Mouse (Mus musculus): ENCODE measurements around the gene Cops6.

Gene Cops6

DNA sequence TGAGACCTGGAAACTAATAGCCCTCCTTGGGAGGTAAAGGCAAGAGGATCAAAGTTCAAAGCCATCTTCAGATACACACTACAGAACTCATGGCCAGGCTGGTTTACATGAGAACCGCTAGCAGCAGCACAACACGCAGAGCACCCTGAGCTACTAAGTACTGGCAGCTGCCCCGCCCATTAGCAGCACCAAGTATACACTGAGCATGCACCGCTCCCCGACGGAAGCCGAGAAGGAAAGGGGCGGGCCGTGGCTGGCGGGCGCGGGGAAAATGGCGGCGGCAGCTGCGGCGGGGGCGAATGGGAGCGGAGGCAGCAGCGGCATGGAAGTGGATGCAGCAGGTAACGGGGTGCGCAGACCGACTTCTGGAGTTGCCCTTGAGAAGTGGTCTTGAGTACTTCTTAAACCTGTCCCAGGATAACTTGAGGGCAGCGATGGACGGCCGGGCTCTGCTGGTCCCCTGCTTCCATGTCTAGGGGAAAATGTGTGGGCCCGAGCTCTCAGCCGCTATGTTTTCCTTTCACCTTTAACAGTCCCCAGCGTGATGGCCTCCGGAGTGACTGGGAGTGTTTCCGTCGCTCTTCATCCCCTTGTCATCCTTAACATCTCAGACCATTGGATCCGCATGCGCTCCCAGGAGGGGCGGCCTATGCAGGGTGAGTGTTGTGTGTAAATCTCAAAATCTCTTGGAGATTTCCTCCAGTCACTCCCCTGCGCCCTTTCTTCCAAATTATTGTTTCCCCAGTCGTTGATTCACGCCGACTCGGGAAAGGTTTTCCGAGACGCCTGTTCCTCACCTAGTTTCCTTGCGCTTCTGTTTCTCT is at the start of gene Cops6:
TSS of gene Cops6 (plus strand) at position 230 of the 824 bp plus-strand sequence.
- peak; percentile 97 for DNase-seq (ENCODE audit: low spot score in 2 of 2)

DNA sequence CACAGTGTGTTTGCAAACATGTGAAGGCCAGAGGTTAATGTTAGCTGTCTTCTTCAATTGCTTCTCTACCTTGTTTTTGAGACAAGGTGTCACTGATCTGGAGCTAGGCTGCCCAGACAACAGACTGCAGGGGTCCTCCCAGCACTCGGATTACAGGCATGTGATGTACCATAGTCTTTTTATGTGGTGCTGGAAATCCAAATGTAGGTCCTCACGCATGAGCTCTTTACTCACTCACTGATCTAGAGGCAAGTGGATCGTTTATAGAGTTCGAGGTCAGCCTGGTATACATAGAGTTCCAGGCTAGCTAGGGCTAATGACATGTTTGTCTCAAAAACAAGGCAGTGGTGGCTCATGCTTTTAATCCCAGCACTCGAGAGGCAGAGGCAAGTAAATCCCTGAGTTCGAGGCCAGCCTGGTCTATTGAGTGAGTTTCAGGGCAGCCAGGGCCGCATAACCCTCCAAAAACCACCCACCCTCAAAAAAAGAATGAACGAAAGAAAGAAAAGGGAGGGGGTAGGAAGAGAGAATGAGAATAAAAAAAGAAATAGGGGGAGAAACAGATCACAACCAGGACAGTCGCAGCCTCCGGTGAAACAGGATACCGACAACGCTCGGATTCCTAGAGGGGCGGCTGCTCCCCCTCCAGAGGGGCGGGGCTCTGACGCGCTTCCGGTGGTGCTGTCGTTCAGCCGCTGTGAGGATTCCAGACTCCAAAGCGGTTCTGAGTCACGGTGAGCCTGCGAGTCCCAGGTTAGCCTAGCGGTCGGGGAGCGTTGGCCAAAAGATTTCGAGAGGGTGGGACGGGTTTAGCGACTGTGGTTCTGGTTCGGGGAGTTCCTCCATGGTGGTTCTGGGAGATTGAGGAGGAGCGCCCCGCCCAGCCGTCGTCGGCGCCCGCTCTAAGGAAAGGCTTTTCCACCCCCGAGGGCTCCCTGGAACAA is 44.3 kb upstream of the Cops6 start, which contains the start of gene Zscan21:
TSS of gene Zscan21 (plus strand) at position 649 of the 944 bp plus-strand sequence.
- DNase-seq (ENCODE audit: low spot score in 2 of 2) = peak; percentile 92 to 93

DNA sequence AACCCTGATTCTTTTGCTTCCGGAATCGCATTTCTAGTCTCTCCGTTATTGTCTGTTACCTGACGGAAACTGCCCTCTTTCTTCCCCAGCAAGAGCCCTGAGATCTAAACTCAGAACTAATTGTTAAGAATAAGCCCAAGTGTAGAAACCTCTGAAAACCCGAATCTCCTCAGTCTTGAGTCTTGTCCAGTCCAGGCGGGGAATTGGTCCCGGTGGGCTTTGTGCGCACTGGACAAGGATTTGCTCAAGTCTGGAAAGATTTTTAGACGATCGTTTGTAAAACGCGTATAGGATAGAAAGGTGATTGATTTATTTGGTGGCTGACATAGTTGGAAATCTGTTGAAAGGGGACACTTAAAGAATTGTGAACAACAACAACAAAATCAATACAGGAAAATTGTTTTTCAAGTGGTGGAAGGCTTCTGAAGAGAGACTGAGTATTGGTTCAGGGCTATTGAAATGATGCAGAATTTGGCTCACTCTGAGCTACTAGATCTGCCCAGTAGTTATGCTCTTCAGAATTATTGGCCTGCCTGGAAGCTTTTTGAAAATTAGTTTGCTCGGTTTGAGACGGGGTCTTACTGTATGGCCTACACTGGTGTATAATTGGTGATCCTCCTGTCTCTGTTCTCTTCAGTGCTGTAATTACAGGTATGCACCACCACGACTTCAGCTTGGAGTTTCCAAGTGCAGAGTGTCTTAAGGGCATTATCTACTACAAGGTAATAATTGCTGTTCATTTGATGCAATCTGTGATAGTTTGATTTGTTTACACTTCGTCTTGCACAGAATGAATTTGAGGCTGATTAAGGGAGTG is 43.5 kb upstream of the Cops6 start:
- no peak for DNase-seq (ENCODE audit: low spot score in 2 of 2)

DNA sequence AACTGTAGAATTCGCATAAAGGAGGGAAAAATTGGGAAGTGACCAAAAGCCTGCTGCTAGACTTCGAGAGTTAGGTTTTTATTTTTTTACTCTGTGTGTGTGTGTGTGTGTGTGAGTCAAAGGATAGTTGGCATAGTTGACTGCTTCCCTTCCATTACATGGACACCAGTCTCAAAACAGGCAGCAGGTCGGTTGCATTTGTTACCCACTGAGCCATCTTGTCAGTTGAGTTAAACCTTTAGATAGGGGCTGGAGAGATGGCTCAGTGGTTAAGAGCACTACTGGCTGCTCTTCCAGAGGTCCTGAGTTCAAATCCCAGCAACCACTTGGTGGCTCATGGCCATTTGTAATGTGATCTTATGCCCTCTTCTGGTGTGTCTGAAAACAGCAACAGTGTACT is 42.8 kb upstream of the Cops6 start:
- no peak for DNase-seq (ENCODE audit: low spot score in 2 of 2)

DNA sequence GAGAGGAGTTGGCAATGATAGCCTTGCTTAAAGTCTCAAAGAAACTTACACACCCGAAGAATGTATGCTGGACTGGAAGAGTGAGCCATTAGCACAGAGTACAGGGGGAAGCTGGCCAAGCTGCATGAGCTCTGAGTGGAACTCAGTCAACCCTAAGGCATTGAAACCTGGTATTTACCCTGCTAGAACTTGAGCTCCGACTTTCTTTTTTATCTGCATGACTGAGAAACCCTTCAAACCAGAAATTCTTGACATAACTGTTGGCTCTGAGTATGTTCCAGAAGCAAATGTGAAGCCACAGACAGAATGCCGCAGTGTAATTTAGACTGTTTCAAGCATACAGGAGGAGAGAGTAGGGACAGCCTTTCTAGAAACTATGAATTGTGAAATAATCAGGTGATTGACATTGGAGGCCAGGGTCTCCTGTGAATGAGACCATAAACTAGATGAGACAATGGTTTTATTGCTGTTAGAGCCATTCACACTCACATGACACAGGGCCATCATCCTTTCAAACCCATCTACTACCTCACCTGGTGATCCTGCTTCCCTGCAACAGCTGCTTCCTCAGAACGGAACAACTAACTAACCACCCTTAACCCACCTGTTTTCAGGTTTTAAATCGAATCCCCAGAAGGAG is 28.3 kb upstream of the Cops6 start:
- no peak for DNase-seq (ENCODE audit: low spot score in 2 of 2)

DNA sequence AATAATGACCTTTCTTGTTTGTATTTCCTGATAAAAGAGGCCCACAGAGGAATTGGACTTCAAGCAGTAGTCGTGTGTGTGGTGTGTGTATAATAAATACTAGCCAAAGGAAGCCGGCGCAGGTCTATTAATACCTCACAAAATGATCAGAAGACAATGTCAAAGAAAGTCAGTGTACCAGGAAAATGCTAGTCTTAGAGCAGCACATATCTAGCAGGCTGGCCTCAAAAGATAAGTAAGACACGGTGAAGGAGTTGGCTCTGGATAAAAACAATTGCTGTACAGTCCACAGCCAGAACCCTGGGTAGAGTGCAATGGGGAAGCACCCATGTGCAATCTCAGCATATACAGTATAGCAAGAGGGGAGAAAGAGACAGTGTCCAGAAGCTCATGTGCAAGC is 23.6 kb upstream of the Cops6 start:
- DNase-seq (ENCODE audit: low spot score in 2 of 2) = no peak

DNA sequence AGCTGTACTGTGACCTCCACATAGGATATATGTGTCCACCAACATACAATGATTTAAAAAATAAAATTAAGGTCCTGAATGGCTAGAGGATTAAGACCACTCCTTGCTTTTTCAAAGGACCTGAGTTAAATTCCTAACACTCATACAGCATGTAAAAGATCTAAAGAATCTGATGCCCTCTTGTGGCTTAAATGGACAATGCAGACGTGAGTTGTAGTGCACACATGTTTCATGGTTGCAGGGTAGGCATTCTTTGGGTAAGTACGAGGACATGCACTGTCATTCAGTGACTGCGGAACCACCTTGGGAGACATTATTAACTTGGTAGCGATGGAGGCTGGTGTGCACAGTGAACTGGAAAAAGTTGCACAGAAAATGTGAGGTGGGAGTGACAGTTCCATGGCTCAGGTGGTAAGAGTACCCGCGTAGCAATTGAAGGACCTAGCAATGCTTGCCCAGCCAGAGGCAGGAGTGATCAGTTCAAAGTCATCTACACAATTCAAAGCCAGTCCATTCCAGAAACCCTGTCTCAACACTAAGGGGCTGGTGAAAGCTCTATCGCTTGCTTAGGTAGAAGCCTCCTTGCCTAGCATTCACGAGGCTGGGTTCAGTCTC is 22.8 kb upstream of the Cops6 start:
- DNase-seq (ENCODE audit: low spot score in 2 of 2) = peak in 1 of 2 experiments; percentile 36

DNA sequence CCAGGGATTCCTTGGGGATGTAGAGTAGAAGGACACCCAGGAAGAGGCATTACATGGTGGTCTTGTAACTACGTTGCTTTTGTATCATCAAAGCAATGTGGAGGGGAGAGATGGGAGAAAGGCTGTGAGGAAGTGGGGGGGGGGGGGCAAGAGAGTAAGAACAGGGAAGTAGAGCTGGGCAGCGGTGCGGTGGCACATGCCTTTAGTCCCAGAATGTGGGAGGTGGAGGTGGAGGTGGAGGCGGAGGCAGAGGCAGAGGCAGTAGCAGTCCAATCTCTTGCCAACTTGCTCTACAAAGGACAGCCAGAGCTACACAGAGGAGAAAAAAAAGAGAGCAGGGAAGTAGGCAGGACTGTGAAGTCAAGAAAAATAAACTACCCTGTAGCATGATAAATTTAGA is 22.3 kb upstream of the Cops6 start:
- no peak for DNase-seq (ENCODE audit: low spot score in 2 of 2)

DNA sequence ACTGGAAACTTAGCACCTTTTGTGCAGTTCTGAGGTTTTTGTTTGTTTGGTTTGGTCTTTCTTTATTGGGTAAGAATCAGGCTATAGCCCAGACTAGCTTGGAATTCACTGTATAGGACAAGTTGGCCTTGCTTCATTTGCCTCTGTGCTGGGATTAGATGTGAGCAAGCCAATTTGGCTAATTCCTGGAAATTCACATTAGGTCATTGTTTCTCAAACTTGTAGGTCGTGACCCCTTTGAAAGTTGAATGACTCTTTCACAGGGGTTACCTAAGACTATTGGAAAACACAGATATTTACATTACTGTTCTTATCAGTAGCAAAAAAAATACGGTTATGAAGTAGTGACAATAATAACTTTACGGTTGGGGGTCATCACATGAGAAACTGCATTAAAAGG is 6.5 kb upstream of the Cops6 start:
- DNase-seq (ENCODE audit: low spot score in 2 of 2) = no peak

DNA sequence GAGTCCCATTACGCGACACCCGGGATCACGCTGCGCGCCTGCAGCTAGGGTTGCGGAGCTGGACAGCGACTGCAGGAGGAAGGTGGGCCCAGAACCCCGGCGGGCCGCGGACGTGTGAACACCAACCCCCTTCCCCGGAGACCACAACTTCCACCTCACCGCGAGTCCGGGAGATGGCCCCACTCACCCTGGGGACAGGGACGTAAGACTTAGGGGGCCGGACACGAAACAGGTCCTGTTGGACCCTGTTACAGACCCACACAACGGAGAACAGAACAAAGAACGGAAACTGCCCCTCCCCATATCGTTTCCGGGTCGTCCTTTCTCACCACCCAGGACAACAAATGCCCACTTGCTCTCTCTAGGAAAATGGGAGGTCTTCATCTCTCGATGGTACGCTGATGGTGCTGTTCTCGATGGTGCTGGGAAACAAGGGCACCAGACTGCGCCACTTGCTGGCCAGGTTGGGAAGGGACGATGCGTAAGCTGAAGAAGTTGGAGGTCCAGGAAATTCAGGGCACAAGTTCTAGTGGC is 5.4 kb upstream of the Cops6 start, which contains the start of gene Zfp113:
TSS of gene Zfp113 (minus strand) at position 302 of the 534 bp plus-strand sequence.
- DNase-seq (ENCODE audit: low spot score in 2 of 2) = peak; percentile 92 to 95

DNA sequence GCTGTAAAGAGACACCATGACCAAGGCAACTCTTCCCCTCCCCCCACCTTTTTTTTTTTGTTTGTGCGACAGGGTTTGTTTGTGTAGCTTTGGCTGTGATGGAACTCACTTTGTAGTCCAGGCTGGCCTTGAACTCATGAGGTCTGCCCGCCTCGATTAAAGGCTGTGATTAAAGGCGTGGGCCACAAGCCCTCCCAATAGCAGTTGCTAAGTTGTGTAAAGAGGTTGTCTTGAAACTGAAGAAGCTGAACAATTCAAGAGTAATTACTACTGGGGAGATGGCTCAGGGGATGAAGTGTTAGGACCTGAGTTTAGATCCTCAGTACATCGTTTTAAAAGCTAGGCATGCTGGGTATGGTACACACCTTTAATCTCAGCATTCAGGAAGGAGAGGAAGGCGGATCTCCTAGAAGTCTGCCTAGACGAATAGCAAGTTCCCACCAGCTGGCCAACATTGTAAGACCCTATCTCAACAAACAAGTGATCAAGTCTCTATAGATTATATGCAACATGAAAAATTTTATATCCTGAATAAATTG is 578 bp upstream of the Cops6 start:
- no peak for DNase-seq (ENCODE audit: low spot score in 2 of 2)

DNA sequence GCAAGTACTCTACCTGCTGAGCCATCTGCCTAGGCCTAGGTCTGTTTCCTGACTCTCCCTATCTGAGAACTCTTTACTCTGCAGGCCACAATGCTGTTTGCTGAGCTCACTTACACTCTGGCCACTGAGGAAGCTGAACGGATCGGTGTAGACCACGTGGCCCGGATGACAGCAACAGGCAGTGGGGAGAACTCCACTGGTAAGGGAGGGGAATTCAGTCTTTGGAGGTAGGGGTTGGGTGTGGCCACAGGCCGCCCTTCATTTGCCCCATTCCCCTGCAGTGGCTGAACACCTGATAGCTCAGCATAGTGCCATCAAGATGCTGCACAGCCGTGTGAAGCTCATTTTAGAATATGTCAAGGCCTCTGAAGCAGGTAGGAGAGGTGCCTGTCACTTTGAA is 2.2 kb downstream of the Cops6 start:
- no peak for DNase-seq (ENCODE audit: low spot score in 2 of 2)

DNA sequence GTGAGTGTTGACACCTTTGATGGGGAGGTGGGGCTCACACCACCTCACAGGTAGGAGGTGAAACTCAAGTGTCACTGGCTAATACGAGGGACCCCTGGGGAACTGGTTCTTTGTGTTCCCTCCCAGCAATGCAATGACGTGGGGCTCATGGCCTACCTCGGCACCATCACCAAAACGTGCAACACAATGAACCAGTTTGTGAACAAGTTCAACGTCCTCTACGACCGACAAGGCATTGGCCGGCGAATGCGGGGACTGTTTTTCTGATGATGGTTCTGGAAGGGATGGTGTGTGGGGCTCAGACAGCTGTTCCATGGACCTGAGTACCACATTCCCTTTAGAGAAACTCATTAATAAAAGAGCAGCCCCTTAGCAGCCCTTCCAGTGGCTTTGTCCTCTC is 2.7 kb downstream of the Cops6 start:
- DNase-seq (ENCODE audit: low spot score in 2 of 2) = no peak

DNA sequence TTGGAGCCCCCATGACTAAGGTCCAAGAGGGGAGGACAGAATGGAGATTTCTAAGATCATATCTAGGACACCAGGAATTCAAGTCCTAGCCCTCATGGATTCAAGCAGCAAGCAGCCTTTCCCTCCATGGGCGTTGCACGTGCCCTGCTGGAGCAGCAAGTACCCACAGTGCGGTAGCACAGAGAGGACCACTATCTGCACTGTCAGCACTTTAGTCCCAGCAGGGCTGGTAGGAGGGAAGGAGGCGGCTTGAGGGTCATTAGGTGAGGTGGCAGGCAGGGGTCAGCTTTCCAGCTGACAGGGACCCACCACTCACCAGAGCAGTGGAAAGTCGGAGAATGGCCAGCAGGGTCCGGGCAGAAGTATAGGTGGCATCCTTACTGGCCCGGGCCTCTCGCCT is 4.7 kb downstream of the Cops6 start:
- DNase-seq (ENCODE audit: low spot score in 2 of 2) = no peak

DNA sequence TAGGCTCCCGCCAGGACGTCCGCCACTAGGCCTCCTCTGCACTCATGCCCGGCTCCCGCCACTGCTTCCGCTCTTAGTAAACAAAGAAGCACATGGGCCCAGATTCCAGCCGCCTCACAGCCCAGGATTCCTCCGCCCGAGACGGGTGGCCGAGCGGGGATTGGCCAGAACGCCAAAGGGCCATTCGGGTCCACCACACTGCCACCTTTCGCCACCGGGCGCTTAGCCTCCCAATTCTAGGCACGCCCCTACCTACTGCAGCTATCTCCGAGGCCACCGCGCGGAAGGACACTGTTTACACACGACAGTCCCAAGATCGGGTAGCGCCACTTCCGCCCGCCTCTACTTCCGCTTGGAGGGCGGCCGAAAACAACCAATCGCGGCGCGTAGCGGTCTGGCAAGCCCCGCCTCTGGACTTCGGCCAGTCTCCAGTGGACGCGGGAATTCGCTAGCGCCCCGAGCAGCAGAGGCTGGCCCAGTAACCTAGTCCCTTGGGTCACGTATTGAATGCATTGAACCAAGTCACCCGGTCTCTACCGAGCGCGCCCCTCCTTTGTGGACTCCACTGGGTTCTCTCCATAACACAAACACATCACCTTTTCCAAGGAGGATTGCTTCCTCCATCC is 10.2 kb downstream of the Cops6 start:
- peak; percentile 97 to 98 for DNase-seq (ENCODE audit: low spot score in 2 of 2)

DNA sequence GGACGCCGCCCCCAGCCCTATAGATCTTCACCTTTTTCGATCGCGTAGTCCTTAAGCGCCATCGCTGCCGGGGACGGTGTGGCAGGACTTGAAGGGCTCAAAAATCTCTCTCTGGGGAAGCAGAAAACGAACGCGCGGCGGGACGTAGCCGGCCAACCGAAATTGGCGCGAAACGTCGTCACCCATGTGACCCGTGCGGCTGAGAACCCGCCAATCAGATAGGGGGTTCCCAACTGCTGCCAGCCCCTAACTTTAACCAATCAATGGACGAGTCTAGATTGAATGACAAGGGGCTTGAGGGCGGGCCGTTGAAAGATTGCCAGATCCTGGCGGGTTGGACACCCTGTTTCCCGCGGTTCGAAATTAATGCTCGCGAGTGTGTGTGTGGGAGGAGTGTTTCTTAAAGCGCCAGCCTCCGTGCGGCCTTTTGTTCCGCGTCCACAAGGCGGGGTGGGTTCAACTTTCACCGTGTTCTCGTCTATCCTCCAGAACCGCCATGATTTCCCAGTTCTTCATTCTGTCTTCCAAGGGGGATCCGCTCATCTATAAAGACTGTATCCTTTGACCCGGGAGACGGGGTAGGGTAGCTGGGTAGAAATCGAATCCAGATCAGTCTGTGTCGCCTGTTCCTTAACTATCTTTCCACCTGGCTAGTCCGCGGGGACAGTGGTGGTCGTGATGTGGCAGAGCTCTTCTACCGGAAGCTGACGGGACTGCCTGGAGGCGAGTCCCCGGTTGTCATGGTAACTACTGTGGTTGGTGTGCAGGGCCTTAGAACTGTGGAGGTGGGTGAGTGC is 11.0 kb downstream of the Cops6 start, which contains the start of the genes Ap4m1 and Mcm7:
TSS of gene Ap4m1 (plus strand) at position 308 of the 797 bp plus-strand sequence.
TSS of gene Mcm7 (minus strand) at position 728 of the 797 bp plus-strand sequence.
- DNase-seq (ENCODE audit: low spot score in 2 of 2) = peak; percentile 99

DNA sequence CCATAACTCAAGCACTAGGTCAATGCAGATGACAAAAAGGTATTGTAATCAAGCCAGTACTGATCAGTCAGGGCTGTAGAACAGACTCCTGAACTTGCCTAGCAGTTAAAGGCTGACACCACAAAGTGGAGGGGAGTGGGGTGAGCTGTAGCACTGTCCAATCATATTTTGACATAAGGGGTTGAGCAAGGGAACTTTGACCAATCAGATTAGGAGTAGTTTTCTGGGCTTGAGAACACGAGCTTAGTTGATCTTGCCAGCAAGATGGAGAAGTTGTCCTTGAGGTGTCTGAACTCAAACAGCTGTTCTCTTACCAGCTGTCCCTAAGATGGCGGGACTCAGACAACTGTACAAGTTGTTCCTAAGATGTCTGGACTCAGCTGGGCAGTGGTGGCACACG is 12.3 kb downstream of the Cops6 start:
- DNase-seq (ENCODE audit: low spot score in 2 of 2) = no peak

DNA sequence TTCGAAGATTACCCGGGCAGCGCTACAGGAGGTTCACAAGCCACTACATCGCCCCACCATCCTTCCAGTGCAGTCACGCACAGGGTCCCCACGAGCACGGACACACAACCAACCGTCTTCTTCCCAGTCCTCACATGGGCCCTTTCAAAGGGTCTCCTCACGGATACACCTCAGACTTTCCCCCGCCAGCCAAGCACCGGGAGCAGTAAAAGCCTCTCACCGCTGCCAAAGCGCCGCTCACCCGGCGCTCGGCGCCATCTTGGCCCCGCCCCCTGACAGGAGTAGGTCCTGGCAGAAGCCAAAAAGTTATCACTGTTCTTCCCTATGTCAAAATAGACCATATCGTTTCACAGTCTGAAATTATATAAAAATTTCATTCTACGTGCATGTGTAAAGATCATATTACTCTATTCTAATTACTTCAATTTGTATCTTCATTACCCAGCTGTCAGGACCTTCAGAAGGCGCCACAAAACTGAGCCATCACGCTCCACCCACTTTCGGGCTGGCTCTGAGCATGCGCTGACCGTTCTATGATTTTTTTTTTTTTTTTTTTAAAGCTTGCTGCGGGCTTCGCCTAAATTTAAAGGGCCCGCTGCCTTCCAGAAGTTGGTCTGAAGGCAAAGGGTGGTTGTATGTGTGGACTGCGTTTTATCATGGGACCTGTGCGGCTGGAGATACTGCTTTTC is 26.2 kb downstream of the Cops6 start, which contains the start of the genes Taf6 and Cnpy4:
TSS of gene Taf6 (minus strand) at position 502 of the 689 bp plus-strand sequence.
TSS of gene Cnpy4 (plus strand) at position 536 of the 689 bp plus-strand sequence.
- peak; percentile 89 to 90 for DNase-seq (ENCODE audit: low spot score in 2 of 2)

Data from right cerebral cortex, postnatal 10 days (tissue).